Mouse (Mus musculus) splenic B cell, adult 2 months (primary cell): ENCODE data around the gene Fam122a.

ENCODE experiments used
- DNase-seq: peaks from one replicate; pipeline ENCODE4 v3.0.0-alpha.2; 2011; ENCODE audit warnings: low read depth, low spot score
- H3K27me3 ChIP-seq: 2 replicates; pipeline ENCODE4 v1.6.1; 2012; ENCODE audit warnings: mild to moderate bottlenecking, low read length, moderate library complexity, mixed read lengths; ENCODE audit not compliant: control insufficient read depth, poor library complexity, insufficient read depth, severe bottlenecking
- H3K36me3 ChIP-seq: 2 replicates; pipeline ENCODE4 v1.6.1; 2012; ENCODE audit warnings: mild to moderate bottlenecking, low read length, moderate library complexity, mixed read lengths; ENCODE audit not compliant: control insufficient read depth, poor library complexity, insufficient read depth, severe bottlenecking

Gene Fam122a

DNA sequence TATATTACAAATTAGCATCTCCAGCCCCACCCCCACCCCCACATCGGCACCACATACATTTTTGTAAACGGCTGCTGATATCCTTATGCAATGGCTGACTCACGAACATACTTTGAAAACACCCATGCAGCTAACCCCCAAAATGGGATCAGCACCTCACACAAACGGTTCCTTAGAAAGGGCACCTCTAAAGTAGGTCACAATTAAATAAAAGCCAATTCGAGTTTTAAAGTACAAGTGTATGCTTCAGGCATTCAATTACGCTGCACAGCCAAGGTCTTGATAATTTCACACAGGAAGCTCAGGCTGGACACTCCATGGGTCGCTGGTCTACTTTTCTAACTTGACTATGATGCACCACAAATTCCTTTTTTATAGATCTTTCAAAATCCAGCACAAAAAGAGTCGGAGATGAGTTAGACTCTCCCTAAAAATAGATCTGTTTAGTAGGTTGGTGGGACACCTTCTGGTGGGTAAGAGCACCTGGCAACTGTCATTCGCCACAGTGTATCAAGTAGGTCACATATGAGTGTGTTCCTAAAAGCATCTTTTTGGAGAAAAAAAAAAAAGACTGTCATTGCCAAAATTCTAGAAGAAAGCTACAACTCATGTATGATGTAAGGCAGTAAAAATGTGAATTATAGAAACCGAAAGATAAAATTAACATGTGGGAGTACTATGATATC is 25.7 kb upstream of the Fam122a start:
- Histone ChIP-seq H3K36me3 (no peaks in the 10 kb centered on the region), H3K27me3 (no peaks in the 10 kb centered on the region)
- no peak for DNase-seq

DNA sequence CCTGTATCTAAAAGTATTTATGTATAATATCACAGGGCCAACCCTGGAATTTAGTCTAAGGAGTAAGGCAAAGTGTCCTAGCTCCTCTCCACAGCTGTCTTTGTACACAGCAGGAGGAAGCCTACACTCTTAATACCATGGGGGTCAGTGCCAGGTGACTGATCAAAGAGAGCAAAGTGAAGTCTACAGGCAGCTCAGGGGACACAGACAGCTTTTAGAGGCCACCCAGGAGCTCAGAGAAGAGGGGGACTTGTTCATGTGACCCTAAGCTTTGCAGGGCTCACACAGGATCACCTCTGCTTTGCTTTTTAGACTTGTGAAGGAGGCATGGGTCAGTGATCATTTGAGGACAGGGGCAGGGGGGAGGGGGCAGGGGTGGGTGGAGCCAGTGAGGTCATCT is 24.4 kb upstream of the Fam122a start:
- DNase-seq, result no peak

DNA sequence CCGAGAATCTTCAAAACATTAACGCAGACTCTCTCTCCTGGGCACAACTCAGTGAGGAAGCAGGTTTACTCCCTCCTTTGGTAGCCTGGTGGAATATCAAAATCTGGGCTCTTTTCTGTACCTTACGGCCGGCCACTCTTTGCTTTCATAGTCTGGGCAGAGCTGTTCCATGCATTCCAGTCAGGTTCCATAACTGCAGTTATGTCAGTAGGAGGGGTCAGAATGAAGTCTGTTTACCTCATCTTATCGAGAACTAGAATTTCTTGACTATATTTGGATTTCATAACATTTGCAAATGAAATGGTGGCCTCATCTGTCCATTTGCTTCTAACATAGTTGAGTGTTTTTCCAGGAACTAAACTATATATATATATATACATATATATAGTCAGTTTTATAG is 23.3 kb upstream of the Fam122a start:
- Histone ChIP-seq H3K27me3 (no peaks in the 10 kb centered on the region), H3K36me3 (no peaks in the 10 kb centered on the region)
- DNase-seq, result no peak

More for the DNA sequence above, 24.4 kb upstream of the Fam122a start:
- H3K36me3 ChIP-seq, result no peaks in the 10 kb centered on the region
- H3K27me3 ChIP-seq, result no peaks in the 10 kb centered on the region

DNA sequence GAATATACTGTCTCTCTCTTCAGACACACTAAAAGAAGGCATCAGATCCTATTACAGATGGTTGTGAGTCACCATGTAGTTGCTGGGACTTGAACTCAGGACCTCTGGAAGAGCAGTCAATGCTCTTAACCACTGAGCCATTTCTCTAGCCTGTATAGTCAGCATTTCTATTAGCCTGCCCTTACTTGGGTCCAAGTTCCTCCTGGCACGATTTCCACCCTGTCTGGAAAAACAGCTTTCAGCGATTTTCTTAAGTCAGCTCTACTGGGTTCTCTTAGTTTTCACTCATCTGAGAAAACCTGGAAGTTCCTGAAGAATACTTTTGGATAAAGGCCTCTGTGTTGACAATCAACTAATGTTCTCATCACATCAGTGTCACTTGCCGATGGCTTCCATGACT is 22.1 kb upstream of the Fam122a start:
- H3K36me3 ChIP-seq, result no peaks in the 10 kb centered on the region
- H3K27me3 ChIP-seq, result no peaks in the 10 kb centered on the region
- no peak for DNase-seq

- no peaks in the 10 kb centered on the region for H3K27me3 ChIP-seq
- DNase-seq, result no peak
- H3K36me3 ChIP-seq, result no peaks in the 10 kb centered on the region
These were observed 16.7 kb upstream of the Fam122a start for GRCm38 (mm10) chr19:24493887-24494286.

DNA sequence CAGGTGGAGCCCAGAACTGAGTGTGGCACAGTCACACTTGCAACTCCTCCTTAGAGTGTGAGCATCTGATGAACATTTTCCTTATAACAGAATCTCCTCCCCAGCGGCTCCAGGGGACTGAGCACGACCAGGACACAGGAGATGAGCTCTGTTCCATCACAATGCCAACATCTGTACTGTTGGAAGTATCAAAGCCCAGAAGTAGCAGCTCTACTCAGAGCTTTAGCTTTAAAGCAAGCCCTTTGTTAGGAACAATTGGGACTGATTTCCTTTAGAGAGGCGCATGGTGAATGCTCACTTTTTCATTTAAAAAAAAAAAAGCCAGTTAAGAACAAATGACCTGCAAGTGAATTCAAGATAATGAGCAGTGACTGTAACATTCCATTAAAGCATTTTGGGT is 14.7 kb upstream of the Fam122a start:
- DNase-seq, result no peak
- Histone ChIP-seq H3K27me3 (no peaks in the 10 kb centered on the region), H3K36me3 (no peaks in the 10 kb centered on the region)

GRCm38 (mm10) chr19:24490275-24490674 is 13.1 kb upstream of the Fam122a start:
- H3K27me3 ChIP-seq, result no peaks in the 10 kb centered on the region
- no peaks in the 10 kb centered on the region for H3K36me3 ChIP-seq
- no peak for DNase-seq

GRCm38 (mm10) chr19:24486433-24487296 is 9.5 kb upstream of the Fam122a start:
- Histone ChIP-seq H3K36me3 (no peaks in the 10 kb centered on the region), H3K27me3 (no peaks in the 10 kb centered on the region)
- no peak for DNase-seq

- H3K36me3 ChIP-seq, result no peaks in the 10 kb centered on the region
- DNase-seq, result no peak
- H3K27me3 ChIP-seq, result no peaks in the 10 kb centered on the region
These were observed 7.5 kb upstream of the Fam122a start for GRCm38 (mm10) chr19:24484612-24485194.

DNA sequence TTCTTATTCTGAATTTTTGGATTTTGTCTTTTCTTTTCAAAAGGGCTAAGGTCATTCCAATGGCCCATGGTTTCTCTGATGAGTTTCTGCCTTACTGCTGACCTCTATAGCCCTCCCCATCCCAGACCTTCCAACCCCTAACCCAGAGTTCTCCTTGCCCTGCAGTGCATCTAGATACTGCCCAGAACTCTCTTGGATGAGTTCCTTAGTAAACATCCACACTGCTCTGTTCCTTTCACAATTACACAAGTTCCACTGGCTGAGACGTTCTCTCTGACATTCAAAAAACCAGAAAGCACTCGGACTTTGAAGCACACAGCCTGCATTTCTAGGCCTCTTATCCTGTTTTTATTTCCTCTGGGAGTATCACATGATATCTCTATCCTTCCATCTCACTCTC is 3.8 kb upstream of the Fam122a start:
- DNase-seq, result no peak
- no peaks in the 10 kb centered on the region for H3K36me3 ChIP-seq
- H3K27me3 ChIP-seq, result no peaks in the 10 kb centered on the region

DNA sequence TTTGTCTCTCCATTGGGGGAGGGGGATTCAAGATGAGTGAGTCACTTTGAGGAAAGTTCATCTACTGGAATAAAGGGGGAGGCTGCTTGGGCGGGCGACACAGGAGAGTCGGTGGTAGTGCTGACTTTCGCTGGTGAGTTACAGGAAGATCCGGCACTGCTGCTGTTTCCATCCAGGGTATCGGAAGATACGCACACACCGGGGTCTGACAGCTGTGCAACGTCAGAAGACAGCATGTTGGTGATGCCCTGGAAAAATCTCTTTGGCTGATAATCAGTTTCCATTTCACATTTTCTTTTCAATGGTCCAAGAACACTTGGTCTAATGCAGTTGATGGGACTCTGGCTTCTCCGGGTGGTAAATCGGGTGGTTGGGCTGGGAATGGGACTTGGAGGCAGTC is 695 bp downstream of the Fam122a start:
- Histone ChIP-seq H3K36me3 (no peaks in the 10 kb centered on the region), H3K27me3 (no peaks in the 10 kb centered on the region)
- DNase-seq, result peak; percentile 78

DNA sequence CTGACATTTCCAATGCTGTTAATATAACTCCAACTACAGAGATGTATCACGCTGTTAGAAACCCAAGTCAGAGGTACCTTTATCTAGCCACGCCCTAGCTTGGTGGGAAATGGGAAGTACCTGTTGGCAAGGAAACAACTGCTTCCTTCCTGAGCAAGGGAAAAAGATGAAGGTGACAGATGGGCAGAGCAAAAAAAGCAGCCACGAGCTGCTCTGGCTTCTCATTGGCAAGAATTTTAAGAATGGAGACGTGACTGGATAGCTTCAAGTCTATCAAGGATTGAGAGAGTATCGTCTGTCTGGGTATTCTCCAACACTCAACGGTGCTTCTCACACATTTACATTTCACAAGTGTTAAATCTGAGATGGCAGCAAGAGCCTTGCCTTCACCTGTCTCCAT is 1.9 kb downstream of the Fam122a start:
- no peaks in the 10 kb centered on the region for H3K36me3 ChIP-seq
- DNase-seq, result no peak
- no peaks in the 10 kb centered on the region for H3K27me3 ChIP-seq

DNA sequence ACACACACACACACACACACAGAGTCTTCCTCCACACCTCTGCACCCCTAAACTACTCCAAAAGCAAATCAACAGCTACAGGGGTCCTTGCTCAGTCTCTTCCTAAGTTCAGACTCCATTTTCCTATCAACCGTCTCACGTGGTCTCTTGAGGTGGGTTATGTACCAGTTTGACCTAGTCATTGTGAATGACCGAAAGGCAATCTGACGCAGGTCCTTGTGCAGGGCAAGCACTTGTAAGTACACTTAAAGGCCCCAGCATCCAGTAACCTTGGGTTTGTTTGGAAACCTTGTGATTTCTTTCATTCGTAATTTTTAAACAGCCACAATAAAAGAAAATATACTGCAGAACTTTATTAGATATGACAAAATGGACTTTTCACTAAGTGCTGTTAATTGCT is 4.6 kb downstream of the Fam122a start:
- no peaks in the 10 kb centered on the region for H3K27me3 ChIP-seq
- no peak for DNase-seq

GRCm38 (mm10) chr19:24471538-24471937 is 5.6 kb downstream of the Fam122a start:
- Histone ChIP-seq H3K27me3 (no peaks in the 10 kb centered on the region), H3K36me3 (no peaks in the 10 kb centered on the region)
- DNase-seq, result no peak

More for the DNA sequence above, 4.6 kb downstream of the Fam122a start:
- no peaks in the 10 kb centered on the region for H3K36me3 ChIP-seq

- Histone ChIP-seq H3K27me3 (no peaks in the 10 kb centered on the region), H3K36me3 (no peaks in the 10 kb centered on the region)
- DNase-seq, result no peak
These were observed 7.9 kb downstream of the Fam122a start for GRCm38 (mm10) chr19:24469216-24469615.
